Comparison of ENCODE assay signal across 9 mouse cellular contexts in the genomic region with DNA sequence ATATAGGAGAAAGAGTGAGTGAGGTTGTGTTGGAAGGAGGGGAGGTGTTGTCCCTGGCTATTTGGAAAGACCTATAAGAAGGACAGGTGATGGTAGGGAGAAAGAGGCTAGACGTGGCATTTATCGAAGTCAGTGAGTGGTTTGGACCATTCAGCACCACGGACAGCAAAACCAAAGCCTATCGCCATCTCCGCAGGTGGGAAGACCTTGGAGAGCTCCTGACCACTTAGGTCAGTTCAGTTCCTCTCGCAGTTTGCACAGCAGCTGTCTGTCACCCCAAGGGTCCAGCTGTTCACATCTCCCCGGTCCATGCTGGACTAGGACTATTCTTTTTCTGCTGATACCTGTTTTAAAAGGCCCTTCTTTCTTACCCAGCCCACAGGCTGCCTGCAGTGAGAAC. TPM values are rescaled to one million over a fixed set of nuclear protein-coding genes. Genes with fewer than 3 reads are reported as not detected.
DNase-seq lines count a peak whose midpoint lies in the region; ATAC-seq and TF ChIP-seq lines count a peak whose summit lies in the region.
"Had no signal": no experiment of that assay in that cellular context is flagged by ENCODE, and none has a peak within 500 bp of the region (broad histone marks: within the 10 kb centered on the region; RNA-seq: fewer than 3 reads in every experiment).

No protein-coding gene starts in this region.

- no peak overlapping the region for H3K4me3 ChIP-seq in forebrain, embryonic 10.5 days
- H3K4me3 ChIP-seq in forebrain, embryonic 12.5 days (replicated peaks): no peak overlapping the region
- H3K4me3 ChIP-seq in stomach, postnatal 0 days (ENCODE audit: low read depth, low read length): no peak overlapping the region
- H3K4me3 ChIP-seq: hindbrain, embryonic 15.5 days had no signal

- no peak overlapping the region for H3K4me2 ChIP-seq in forebrain, embryonic 12.5 days
- no peak overlapping the region for H3K4me2 ChIP-seq in stomach, postnatal 0 days (replicated peaks; ENCODE audit: low read depth)
- H3K4me2 ChIP-seq: hindbrain, embryonic 15.5 days had no signal

- no peaks in the 10 kb centered on the region for H3K36me3 ChIP-seq in forebrain, embryonic 10.5 days (replicated peaks)
- H3K36me3 ChIP-seq in forebrain, embryonic 12.5 days (replicated peaks): no peaks in the 10 kb centered on the region
- H3K36me3 ChIP-seq in stomach, postnatal 0 days (ENCODE audit: control insufficient read depth, insufficient read depth, low read length): no peaks in the 10 kb centered on the region
- H3K36me3 ChIP-seq: hindbrain, embryonic 15.5 days had no signal

- peaks cover 14% of the 10 kb centered on the region for H3K4me1 ChIP-seq in forebrain, embryonic 10.5 days
- peaks cover 5% of the 10 kb centered on the region for H3K4me1 ChIP-seq in forebrain, embryonic 12.5 days
- H3K4me1 ChIP-seq in stomach, postnatal 0 days (replicated peaks; ENCODE audit: control insufficient read depth, insufficient read depth): no peaks in the 10 kb centered on the region
- H3K4me1 ChIP-seq: hindbrain, embryonic 15.5 days had no signal

- no peaks in the 10 kb centered on the region for H3K9me3 ChIP-seq in forebrain, embryonic 10.5 days
- H3K9me3 ChIP-seq in forebrain, embryonic 12.5 days: no peaks in the 10 kb centered on the region
- H3K9me3 ChIP-seq in stomach, postnatal 0 days (ENCODE audit: control insufficient read depth, low read length): no peaks in the 10 kb centered on the region
- H3K9me3 ChIP-seq: hindbrain, embryonic 15.5 days had no signal

- H3K9ac ChIP-seq in forebrain, embryonic 12.5 days: no peak overlapping the region
- no peak overlapping the region for H3K9ac ChIP-seq in stomach, postnatal 0 days (ENCODE audit: low read length)
- H3K9ac ChIP-seq: hindbrain, embryonic 15.5 days had no signal

- WGBS in forebrain, embryonic 10.5 days: 20% methylated on average over 7 of the region's 7 CpGs
- 17% methylated on average over 7 of the region's 7 CpGs for WGBS in forebrain, embryonic 12.5 days
- WGBS in stomach, postnatal 0 days: 12% methylated on average over 7 of the region's 7 CpGs

- TF ChIP-seq EP300 in stomach, postnatal 0 days (optimal IDR thresholded peaks at IDR 0.05): no peak

- no peak for TF ChIP-seq CTCF in stomach, postnatal 0 days (IDR thresholded peaks at IDR 0.05; ENCODE audit: low read depth)

- H3K27me3 ChIP-seq in forebrain, embryonic 10.5 days (ENCODE audit: poor library complexity, severe bottlenecking): peaks cover 14% of the 10 kb centered on the region
- H3K27me3 ChIP-seq in forebrain, embryonic 12.5 days: peaks cover 10% of the 10 kb centered on the region; the same call in 1 of the 2 replicates
- no peaks in the 10 kb centered on the region for H3K27me3 ChIP-seq in stomach, postnatal 0 days (ENCODE audit: control insufficient read depth, insufficient read depth, low read length)
- H3K27me3 ChIP-seq: hindbrain, embryonic 15.5 days had no signal

- peak; percentile 49 for DNase-seq in forebrain, embryonic 10.5 days (ENCODE audit: extremely low spot score, low spot score)
- DNase-seq in urinary bladder, postnatal 25 days (ENCODE audit: low spot score): peak; percentile 32
- DNase-seq in urinary bladder, postnatal 10 days (ENCODE audit: low spot score): no peak
- DNase-seq in kidney, postnatal 25 days: peak; percentile 56 to 65
- peak; percentile 76 for DNase-seq in stomach, postnatal 0 days (ENCODE audit: low spot score)
- DNase-seq in right cerebral cortex, postnatal 4 days: no peak

- H3K27ac ChIP-seq in forebrain, embryonic 10.5 days: no peak overlapping the region
- H3K27ac ChIP-seq in forebrain, embryonic 12.5 days: no peak overlapping the region
- no peak overlapping the region for H3K27ac ChIP-seq in stomach, postnatal 0 days (replicated peaks)
- H3K27ac ChIP-seq: hindbrain, embryonic 15.5 days had no signal

- ATAC-seq in forebrain, embryonic 12.5 days (ENCODE audit: low FRiP score): no peak
- ATAC-seq in stomach, postnatal 0 days (ENCODE audit: low FRiP score, low TSS enrichment): peak; percentile 61; the same call in 1 of the 2 replicates
- no peak for ATAC-seq in cerebellum, adult (ENCODE audit: insufficient number of reproducible peaks, low FRiP score, low TSS enrichment)

RNA-seq across cellular contexts. Expression of a gene that starts 24.5 kb away (rescaled TPM):
- 0.31 and 0.38 TPM in 2 replicates for polyA plus RNA-seq in forebrain, embryonic 10.5 days (2016; fragmentation: Nextera tagmentation; extraction: Ambion mirVana)
- polyA plus RNA-seq in forebrain, embryonic 12.5 days (2016; fragmentation: Nextera tagmentation; extraction: Ambion mirVana): 0.33 and 0.44 TPM in 2 replicates
- 0.12 and 0.23 TPM in 2 replicates for polyA plus RNA-seq in stomach, postnatal 0 days (2015; fragmentation: Nextera tagmentation; extraction: Ambion mirVana)

Comparison
In these comparisons a context has a peak if more than half of its experiments do, and no peak if none do; other contexts are left out.
1. DNase-seq: peak in forebrain, embryonic 10.5 days (single experiment), urinary bladder, postnatal 25 days (single experiment), kidney, postnatal 25 days (2 of 2) and stomach, postnatal 0 days (single experiment); none in urinary bladder, postnatal 10 days (single experiment) and right cerebral cortex, postnatal 4 days (single experiment).